Mouse (Mus musculus): ENCODE data around the gene Olfr1471. TPM values are rescaled to one million over a fixed set of nuclear protein-coding genes. Genes with fewer than 3 reads are reported as not detected.
"Not testable (repeated sequence)": the region's sequence is repeated elsewhere in the genome, so short reads cannot be mapped to it uniquely, and the experiment has no call there.

Olfr1471 gene
- polyA plus RNA-seq (2014; fragmentation: Nextera tagmentation; extraction: Ambion mirVana), result not detected in 2 replicates

GRCm38 (mm10) chr19:13443109-13443508 lies at the start of gene Olfr1471:
Olfr1471 (plus strand) TSS chr19:13443409.
- H3K9ac ChIP-seq (replicated peaks; ENCODE audit: low read length); ATAC-seq (ENCODE audit: low FRiP score, low TSS enrichment); H3K27ac ChIP-seq (replicated peaks; ENCODE audit: low read depth, low read length); H3K4me1 ChIP-seq (ENCODE audit: control insufficient read depth, insufficient read depth, low read length); H3K4me3 ChIP-seq (replicated peaks; ENCODE audit: low read depth, low read length); H3K4me2 ChIP-seq (ENCODE audit: low read length); H3K27me3 ChIP-seq (ENCODE audit: control insufficient read depth, insufficient read depth, low read length); H3K9me3 ChIP-seq (ENCODE audit: control insufficient read depth, low read length); H3K36me3 ChIP-seq (ENCODE audit: control insufficient read depth, insufficient read depth, low read length); DNase-seq: not testable (repeated sequence)
- WGBS, result 71% methylated on average over 2 of the region's 2 CpGs

DNA sequence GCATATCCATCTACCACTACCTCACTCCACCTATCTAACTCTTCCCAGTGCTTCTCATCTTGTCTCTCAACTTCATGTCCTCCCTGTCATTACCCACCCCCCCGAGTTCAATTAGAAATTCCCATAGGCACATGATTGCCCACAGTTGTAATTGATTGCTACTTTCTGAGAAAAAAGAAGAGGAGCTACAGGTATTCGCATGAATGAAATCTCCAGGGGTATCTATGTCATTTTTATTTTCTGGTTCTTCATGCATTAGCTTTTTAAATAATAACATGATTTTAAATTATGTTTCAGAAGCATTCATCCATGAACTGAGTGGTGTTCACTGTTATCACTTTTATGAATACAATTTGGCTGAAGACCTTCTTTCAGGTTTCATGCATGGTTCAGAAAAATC lies 35.7 kb upstream of the Olfr1471 start, which contains the start of gene Olfr1469:
Gene Olfr1469 (plus strand): TSS at position 301 of the 400 bp plus-strand sequence.
- Histone ChIP-seq H3K4me3 (replicated peaks; ENCODE audit: low read depth, low read length) (no peak within 1 kb of the TSS), H3K27ac (replicated peaks; ENCODE audit: low read depth, low read length) (no peak within 1 kb of the TSS), H3K36me3 (ENCODE audit: control insufficient read depth, insufficient read depth, low read length) (no peaks in the 10 kb centered on the region), H3K9me3 (ENCODE audit: control insufficient read depth, low read length) (peaks cover 6% of the 10 kb centered on the region; the same call in 1 of the 2 replicates), H3K4me2 (ENCODE audit: low read length) (no peak within 1 kb of the TSS), H3K4me1 (ENCODE audit: control insufficient read depth, insufficient read depth, low read length) (no peaks in the 10 kb centered on the region), H3K9ac (replicated peaks; ENCODE audit: low read length) (no peak within 1 kb of the TSS), H3K27me3 (ENCODE audit: control insufficient read depth, insufficient read depth, low read length) (no peaks in the 10 kb centered on the region)
- ATAC-seq (ENCODE audit: low FRiP score, low TSS enrichment), result no peak
- DNase-seq, result no peak
- 76% methylated on average over 2 of the region's 2 CpGs for WGBS

DNA sequence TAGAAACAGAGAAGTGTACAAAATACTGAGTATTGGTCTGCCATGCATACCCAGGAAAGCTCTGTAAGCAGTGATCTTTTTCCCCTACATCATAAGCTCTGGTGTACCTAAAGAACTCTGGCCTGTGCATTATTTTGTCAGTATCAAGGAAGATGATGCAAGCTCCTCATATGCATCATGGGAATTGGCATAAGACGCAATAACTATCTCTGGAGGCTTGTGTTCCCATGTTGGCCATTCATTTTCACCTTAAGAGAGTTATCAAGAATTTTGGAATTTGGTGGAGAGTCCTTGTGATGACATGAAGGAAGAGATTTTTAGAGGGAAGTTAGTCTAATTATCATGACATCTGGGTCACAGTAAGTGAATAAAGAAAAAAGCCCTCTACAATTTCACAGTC lies 12.8 kb downstream of the Olfr1471 start, which contains the start of gene Olfr1472:
Gene Olfr1472 (minus strand): TSS at position 101 of the 400 bp plus-strand sequence.
- Histone ChIP-seq H3K27ac (replicated peaks; ENCODE audit: low read depth, low read length) (no peak within 1 kb of the TSS), H3K4me1 (ENCODE audit: control insufficient read depth, insufficient read depth, low read length) (no peaks in the 10 kb centered on the region), H3K36me3 (ENCODE audit: control insufficient read depth, insufficient read depth, low read length) (no peaks in the 10 kb centered on the region), H3K9ac (replicated peaks; ENCODE audit: low read length) (no peak within 1 kb of the TSS), H3K9me3 (ENCODE audit: control insufficient read depth, low read length) (no peaks in the 10 kb centered on the region), H3K4me2 (ENCODE audit: low read length) (no peak within 1 kb of the TSS), H3K27me3 (ENCODE audit: control insufficient read depth, insufficient read depth, low read length) (no peaks in the 10 kb centered on the region), H3K4me3 (replicated peaks; ENCODE audit: low read depth, low read length) (no peak within 1 kb of the TSS)
- WGBS, result 79% methylated on average over 1 of the region's 1 CpGs
- no peak for DNase-seq
- no peak for ATAC-seq (ENCODE audit: low FRiP score, low TSS enrichment)

DNA sequence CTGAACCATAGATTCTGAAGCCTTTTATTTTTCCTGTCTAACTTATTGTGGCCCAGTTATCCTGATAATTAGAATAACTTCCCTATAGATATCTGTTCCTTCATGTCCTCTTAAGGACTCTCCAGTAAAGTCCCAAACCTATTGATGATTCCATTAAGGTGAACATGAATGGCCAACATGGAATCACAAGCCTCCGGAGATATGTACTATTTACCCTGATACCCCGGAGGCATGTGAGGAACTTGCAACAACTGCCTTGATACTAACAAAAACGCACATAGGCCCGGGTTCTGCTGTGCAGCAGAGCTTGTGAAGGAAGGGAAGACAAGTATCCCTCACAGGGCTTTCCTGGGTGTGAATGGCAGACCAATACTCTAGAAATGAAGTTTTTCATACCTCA lies 26.1 kb downstream of the Olfr1471 start, which contains the start of gene Olfr1474:
Gene Olfr1474 (plus strand): TSS at position 301 of the 400 bp plus-strand sequence.
- ATAC-seq (ENCODE audit: low FRiP score, low TSS enrichment); H3K27me3 ChIP-seq (ENCODE audit: control insufficient read depth, insufficient read depth, low read length): not testable (repeated sequence)
- WGBS, result 79% methylated on average over 4 of the region's 4 CpGs

GRCm38 (mm10) chr19:13480096-13480495 lies 36.9 kb downstream of the Olfr1471 start, which contains the start of gene Olfr1475:
Olfr1475 (minus strand) TSS chr19:13480196.
- DNase-seq (no peak), ATAC-seq (ENCODE audit: low FRiP score, low TSS enrichment) (no peak)
- Histone ChIP-seq H3K36me3 (ENCODE audit: control insufficient read depth, insufficient read depth, low read length) (no peaks in the 10 kb centered on the region), H3K27me3 (ENCODE audit: control insufficient read depth, insufficient read depth, low read length) (no peaks in the 10 kb centered on the region), H3K9me3 (ENCODE audit: control insufficient read depth, low read length) (no peaks in the 10 kb centered on the region), H3K9ac (replicated peaks; ENCODE audit: low read length) (no peak within 1 kb of the TSS), H3K4me3 (replicated peaks; ENCODE audit: low read depth, low read length) (no peak within 1 kb of the TSS), H3K27ac (replicated peaks; ENCODE audit: low read depth, low read length) (no peak within 1 kb of the TSS), H3K4me2 (ENCODE audit: low read length) (no peak within 1 kb of the TSS), H3K4me1 (ENCODE audit: control insufficient read depth, insufficient read depth, low read length) (no peaks in the 10 kb centered on the region)

More for the DNA sequence above, 26.1 kb downstream of the Olfr1471 start, which contains the start of gene Olfr1474:
- H3K4me2 ChIP-seq (ENCODE audit: low read length); H3K9me3 ChIP-seq (ENCODE audit: control insufficient read depth, low read length); DNase-seq; H3K9ac ChIP-seq (replicated peaks; ENCODE audit: low read length); H3K27ac ChIP-seq (replicated peaks; ENCODE audit: low read depth, low read length); H3K4me3 ChIP-seq (replicated peaks; ENCODE audit: low read depth, low read length); H3K4me1 ChIP-seq (ENCODE audit: control insufficient read depth, insufficient read depth, low read length); H3K36me3 ChIP-seq (ENCODE audit: control insufficient read depth, insufficient read depth, low read length): not testable (repeated sequence)

GRCm38 (mm10) chr19:13500246-13500645 lies 57.0 kb downstream of the Olfr1471 start, which contains the start of gene Olfr1477:
Olfr1477 (plus strand) TSS chr19:13500546.
- H3K27ac ChIP-seq (replicated peaks; ENCODE audit: low read depth, low read length), result no peak within 1 kb of the TSS
- no peak within 1 kb of the TSS for H3K4me3 ChIP-seq (replicated peaks; ENCODE audit: low read depth, low read length)
- H3K36me3 ChIP-seq (ENCODE audit: control insufficient read depth, insufficient read depth, low read length), result no peaks in the 10 kb centered on the region
- H3K9me3 ChIP-seq (ENCODE audit: control insufficient read depth, low read length), result peaks cover 11% of the 10 kb centered on the region; the same call in 1 of the 2 replicates
- no peaks in the 10 kb centered on the region for H3K4me1 ChIP-seq (ENCODE audit: control insufficient read depth, insufficient read depth, low read length)
- DNase-seq, result no peak
- H3K9ac ChIP-seq (replicated peaks; ENCODE audit: low read length), result no peak within 1 kb of the TSS
- no peaks in the 10 kb centered on the region for H3K27me3 ChIP-seq (ENCODE audit: control insufficient read depth, insufficient read depth, low read length)
- no peak within 1 kb of the TSS for H3K4me2 ChIP-seq (ENCODE audit: low read length)
- no peak for ATAC-seq (ENCODE audit: low FRiP score, low TSS enrichment)
- 71% methylated on average over 3 of the region's 3 CpGs for WGBS

Other genes starting within 250 kb of the Olfr1471 start
- not detected in 2 replicates for gene Olfr1463, start 212.1 kb upstream of the Olfr1471 start, polyA plus RNA-seq (2014; fragmentation: Nextera tagmentation; extraction: Ambion mirVana)
- not detected in 2 replicates for gene Olfr1465, start 127.9 kb upstream of the Olfr1471 start, polyA plus RNA-seq (2014; fragmentation: Nextera tagmentation; extraction: Ambion mirVana)
- gene Olfr1466, start 104.5 kb upstream of the Olfr1471 start, polyA plus RNA-seq (2014; fragmentation: Nextera tagmentation; extraction: Ambion mirVana), result not detected in 2 replicates
- not detected in 2 replicates for gene Olfr1467, start 81.2 kb upstream of the Olfr1471 start, polyA plus RNA-seq (2014; fragmentation: Nextera tagmentation; extraction: Ambion mirVana)
- gene Olfr1469, start 35.6 kb upstream of the Olfr1471 start, polyA plus RNA-seq (2014; fragmentation: Nextera tagmentation; extraction: Ambion mirVana), result not detected in 2 replicates
- gene Olfr1472, start 12.7 kb downstream of the Olfr1471 start, polyA plus RNA-seq (2014; fragmentation: Nextera tagmentation; extraction: Ambion mirVana), result not detected in 2 replicates
- gene Olfr1474, start 26.2 kb downstream of the Olfr1471 start, polyA plus RNA-seq (2014; fragmentation: Nextera tagmentation; extraction: Ambion mirVana), result not detected in 2 replicates
- not detected in 2 replicates for gene Olfr1475, start 36.8 kb downstream of the Olfr1471 start, polyA plus RNA-seq (2014; fragmentation: Nextera tagmentation; extraction: Ambion mirVana)
- not detected in 2 replicates for gene Olfr1477, start 57.1 kb downstream of the Olfr1471 start, polyA plus RNA-seq (2014; fragmentation: Nextera tagmentation; extraction: Ambion mirVana)
- gene Olfr1480, start 84.5 kb downstream of the Olfr1471 start, polyA plus RNA-seq (2014; fragmentation: Nextera tagmentation; extraction: Ambion mirVana), result not detected in 2 replicates
- gene Olfr1484, start 140.1 kb downstream of the Olfr1471 start, polyA plus RNA-seq (2014; fragmentation: Nextera tagmentation; extraction: Ambion mirVana), result not detected in 2 replicates
- not detected in 2 replicates for gene Olfr1487, start 174.0 kb downstream of the Olfr1471 start, polyA plus RNA-seq (2014; fragmentation: Nextera tagmentation; extraction: Ambion mirVana)
- not detected in 2 replicates for gene Olfr1489, start 188.2 kb downstream of the Olfr1471 start, polyA plus RNA-seq (2014; fragmentation: Nextera tagmentation; extraction: Ambion mirVana)
- gene Olfr1490, start 207.7 kb downstream of the Olfr1471 start, polyA plus RNA-seq (2014; fragmentation: Nextera tagmentation; extraction: Ambion mirVana), result not detected in 2 replicates

All from midbrain, embryonic 14.5 days (tissue).